Mouse (Mus musculus) CH12.LX (cell line): Measurements from ENCODE around the gene Slc22a20.
A peak's percentile ranks its signal among the peaks of the same experiment; 100 is the strongest.

Source experiments
- CTCF ChIP-seq, 2 experiments: IDR thresholded peaks in 1 of 2; conservative IDR thresholded peaks in 1 of 2; 2 replicates each; pipeline ENCODE4 v1.5.1; 2011 to 2012; ENCODE audit warnings: low read depth in 2 of 2, low read length in 2 of 2, improper control_type of control experiment in 1 of 2, inconsistent platforms in 1 of 2, mild to moderate bottlenecking in 1 of 2, moderate library complexity in 1 of 2
- ELF1 ChIP-seq: IDR thresholded peaks from 2 replicates; pipeline ENCODE4 v1.6.1; 2014; ENCODE audit warnings: low read depth, mild to moderate bottlenecking, inconsistent platforms, low read length, improper control_type of control experiment
- POLR2A ChIP-seq: IDR thresholded peaks from 2 replicates; pipeline ENCODE4 v1.6.1; 2011; ENCODE audit warnings: low read depth, mild to moderate bottlenecking, improper control_type of control experiment, low read length
- SMC3 ChIP-seq: IDR thresholded peaks from 2 replicates; pipeline ENCODE4 v1.6.1; 2011; ENCODE audit warnings: low read depth, low read length, improper control_type of control experiment
- UBTF ChIP-seq: IDR thresholded peaks from 2 replicates; pipeline ENCODE4 v1.6.1; 2012; ENCODE audit warnings: low read depth, mild to moderate bottlenecking, inconsistent platforms, low read length, improper control_type of control experiment, moderate library complexity
- ZNF384 ChIP-seq: IDR thresholded peaks from 2 replicates; pipeline ENCODE4 v1.6.1; 2012; ENCODE audit warnings: low read depth, low read length, improper control_type of control experiment, inconsistent platforms

DNA sequence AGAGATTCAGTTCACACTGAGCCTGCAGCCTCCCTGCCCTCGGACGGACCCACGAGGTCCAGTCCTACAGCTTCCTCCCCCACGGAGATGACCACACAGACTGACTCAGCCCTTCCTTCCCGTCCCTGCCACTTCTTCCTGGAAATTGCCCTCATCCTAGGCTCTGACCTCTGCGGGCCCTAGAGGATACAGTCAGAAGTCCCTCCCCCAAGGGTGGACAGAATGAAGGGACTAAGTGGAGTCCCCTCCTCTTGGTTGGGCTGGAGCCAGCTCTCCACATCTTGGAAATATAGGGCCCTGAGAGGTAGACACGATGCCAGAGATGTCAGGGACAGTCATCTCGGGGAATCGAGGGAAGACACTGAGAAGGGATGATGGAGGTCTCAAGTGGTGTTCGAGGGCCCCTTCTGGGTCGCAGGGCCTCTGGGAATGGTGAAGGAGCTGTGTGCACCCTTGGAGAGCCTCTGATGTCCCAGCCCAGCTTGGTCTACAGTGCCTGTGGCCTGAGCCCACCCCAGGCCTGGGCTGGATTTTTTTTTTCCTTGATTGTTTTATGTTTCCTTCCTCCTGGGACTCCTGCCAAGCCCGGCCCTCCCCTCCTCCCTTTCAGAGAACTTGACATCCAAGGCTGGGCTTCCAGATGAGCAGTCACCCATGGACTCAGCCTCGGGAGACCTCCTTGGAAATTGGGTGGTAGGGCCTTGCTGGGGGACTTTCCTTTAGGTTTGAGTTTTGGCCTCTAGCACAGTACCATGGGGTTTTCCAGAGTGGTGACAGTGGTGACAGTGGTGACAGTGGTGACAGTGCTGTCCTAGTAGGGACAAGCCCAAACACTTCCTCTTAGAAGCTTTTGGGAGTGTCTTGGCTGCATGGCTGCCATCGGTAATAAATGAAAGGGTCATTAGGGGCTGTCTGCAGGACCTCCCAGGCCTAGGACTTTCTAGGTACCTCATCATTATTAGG, 56.0 kb downstream of the Slc22a20 start:
- TF ChIP-seq SMC3 (no peak), UBTF (no peak), POLR2A (no peak), CTCF (conservative IDR thresholded peaks at IDR 0.05 in 1 of 2, IDR thresholded peaks at IDR 0.05 in 1 of 2; ENCODE audit: low read depth in 2 of 2, low read length in 2 of 2) (no peak), ELF1 (0 out of 2 replicates have a peak, but pooled peaks have one; percentile 46), ZNF384 (no peak)
